Mouse (Mus musculus): ENCODE data around the gene Khdc4. TPM values are rescaled to one million over a fixed set of nuclear protein-coding genes. Genes with fewer than 3 reads are reported as not detected.

Khdc4 gene
- polyA plus RNA-seq, 1 experiment = 23.2 TPM

GRCm38 (mm10) chr3:88736556-88736955 lies 51.0 kb downstream of the Khdc4 start:
- H3K27ac ChIP-seq (ENCODE audit: insufficient read depth, low read depth, low read length) = no peak overlapping the region
- H3K4me1 ChIP-seq (ENCODE audit: control insufficient read depth, insufficient read depth, insufficient read length, low read length) = peaks cover 3% of the 10 kb centered on the region; the same call in 1 of the 2 replicates
- H3K27me3 ChIP-seq (ENCODE audit: control insufficient read depth, insufficient read depth, low read length) = no peaks in the 10 kb centered on the region
- H3K36me3 ChIP-seq (ENCODE audit: control insufficient read depth, insufficient read depth, low read length) = no peaks in the 10 kb centered on the region
- TF ChIP-seq CTCF (IDR thresholded peaks at IDR 0.05; ENCODE audit: extremely low read depth, insufficient read length, insufficient replicate concordance, low read depth, low read length) (no peak), POLR2A (IDR thresholded peaks at IDR 0.05; ENCODE audit: low read depth, low read length) (no peak)
- no peak overlapping the region for H3K4me3 ChIP-seq (ENCODE audit: low read depth, low read length)
- 41% methylated on average over 2 of the region's 2 CpGs for WGBS

- no peaks in the 10 kb centered on the region for H3K36me3 ChIP-seq (ENCODE audit: control insufficient read depth, insufficient read depth, low read length)
These were observed 53.0 kb downstream of the Khdc4 start for GRCm38 (mm10) chr3:88738641-88739040.

DNA sequence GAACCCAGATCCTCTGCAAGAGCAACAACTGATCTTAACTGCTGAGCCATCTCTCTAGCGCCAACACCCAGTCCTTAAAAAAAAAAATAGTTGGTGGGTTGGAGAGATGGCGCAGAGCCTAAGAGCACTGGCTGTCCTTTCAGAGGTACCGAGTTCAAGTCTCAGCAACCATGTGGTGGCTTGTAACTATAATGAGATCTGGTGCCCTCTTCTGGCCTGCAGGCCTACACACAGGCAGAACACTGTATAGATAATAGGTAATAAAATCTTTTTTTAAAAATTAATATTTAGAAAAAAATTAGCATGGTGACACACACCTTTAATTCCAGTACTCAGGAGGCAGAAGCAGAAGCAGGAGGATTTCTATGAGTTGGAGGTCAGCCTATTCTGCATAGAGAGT lies 54.5 kb downstream of the Khdc4 start:
- H3K27ac ChIP-seq (ENCODE audit: insufficient read depth, low read depth, low read length) = no peak overlapping the region
- H3K27me3 ChIP-seq (ENCODE audit: control insufficient read depth, insufficient read depth, low read length) = no peaks in the 10 kb centered on the region
- WGBS = 94% methylated on average over 3 of the region's 3 CpGs
- peaks cover 4% of the 10 kb centered on the region; the same call in 1 of the 2 replicates for H3K4me1 ChIP-seq (ENCODE audit: control insufficient read depth, insufficient read depth, insufficient read length, low read length)
- H3K4me3 ChIP-seq (ENCODE audit: low read depth, low read length) = no peak overlapping the region
- TF ChIP-seq CTCF (IDR thresholded peaks at IDR 0.05; ENCODE audit: extremely low read depth, insufficient read length, insufficient replicate concordance, low read depth, low read length) = no peak
- TF ChIP-seq POLR2A (IDR thresholded peaks at IDR 0.05; ENCODE audit: low read depth, low read length) = no peak
- H3K36me3 ChIP-seq (ENCODE audit: control insufficient read depth, insufficient read depth, low read length) = no peaks in the 10 kb centered on the region

More at GRCm38 (mm10) chr3:88738641-88739040, 53.0 kb downstream of the Khdc4 start:
- Histone ChIP-seq H3K27me3 (ENCODE audit: control insufficient read depth, insufficient read depth, low read length) (no peaks in the 10 kb centered on the region), H3K4me1 (ENCODE audit: control insufficient read depth, insufficient read depth, insufficient read length, low read length) (peaks cover 3% of the 10 kb centered on the region; the same call in 1 of the 2 replicates), H3K4me3 (ENCODE audit: low read depth, low read length) (no peak overlapping the region), H3K27ac (ENCODE audit: insufficient read depth, low read depth, low read length) (no peak overlapping the region)
- 42% methylated on average over 3 of the region's 3 CpGs for WGBS
- TF ChIP-seq CTCF (IDR thresholded peaks at IDR 0.05; ENCODE audit: extremely low read depth, insufficient read length, insufficient replicate concordance, low read depth, low read length) (peak; percentile 80; the same call in 1 of the 2 replicates), POLR2A (IDR thresholded peaks at IDR 0.05; ENCODE audit: low read depth, low read length) (no peak)

GRCm38 (mm10) chr3:88745534-88745933 lies 59.9 kb downstream of the Khdc4 start:
- peaks cover 19% of the 10 kb centered on the region; the same call in 1 of the 2 replicates for H3K4me1 ChIP-seq (ENCODE audit: control insufficient read depth, insufficient read depth, insufficient read length, low read length)
- H3K4me3 ChIP-seq (ENCODE audit: low read depth, low read length) = peak overlapping the region; percentile 14; the same call in 1 of the 2 replicates
- H3K36me3 ChIP-seq (ENCODE audit: control insufficient read depth, insufficient read depth, low read length) = no peaks in the 10 kb centered on the region
- no peak for TF ChIP-seq CTCF (IDR thresholded peaks at IDR 0.05; ENCODE audit: extremely low read depth, insufficient read length, insufficient replicate concordance, low read depth, low read length)
- TF ChIP-seq POLR2A (IDR thresholded peaks at IDR 0.05; ENCODE audit: low read depth, low read length) = no peak
- no peaks in the 10 kb centered on the region for H3K27me3 ChIP-seq (ENCODE audit: control insufficient read depth, insufficient read depth, low read length)
- H3K27ac ChIP-seq (ENCODE audit: insufficient read depth, low read depth, low read length) = peak overlapping the region; percentile 59
- 70% methylated on average over 9 of the region's 9 CpGs for WGBS

DNA sequence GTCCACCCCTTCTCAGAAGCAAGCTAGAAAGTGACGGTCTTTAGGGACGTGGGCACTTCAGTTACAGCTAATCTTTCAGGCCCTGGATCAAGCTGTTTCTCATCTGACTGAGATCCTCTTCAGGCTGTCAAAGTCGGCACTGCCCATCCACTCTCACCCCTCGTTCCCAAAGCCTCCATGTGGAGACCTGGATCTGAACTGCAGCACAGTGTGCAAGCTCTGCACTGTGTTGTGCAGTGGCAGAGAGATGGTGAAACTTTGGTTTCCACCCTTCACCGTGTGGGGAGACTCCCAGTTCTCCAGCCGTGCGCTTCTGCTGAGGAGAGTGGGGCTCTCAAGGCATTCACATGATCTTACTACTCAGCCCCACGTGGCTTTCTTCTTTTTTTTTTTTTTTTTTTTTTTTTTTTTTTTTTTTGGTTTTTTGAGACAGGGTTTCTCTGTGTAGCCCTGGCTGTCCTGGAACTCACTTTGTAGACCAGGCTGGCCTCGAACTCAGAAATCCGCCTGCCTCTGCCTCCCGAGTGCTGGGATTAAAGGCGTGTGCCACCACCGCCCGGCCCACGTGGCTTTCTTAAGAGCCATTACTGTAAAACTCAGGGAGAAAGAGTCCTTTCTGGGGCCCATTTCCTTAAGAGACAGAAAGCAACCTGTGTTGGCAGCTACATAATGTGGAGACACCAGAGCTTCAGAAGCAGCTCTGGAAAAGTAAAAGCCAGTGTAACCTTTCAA lies 60.7 kb downstream of the Khdc4 start:
- H3K4me3 ChIP-seq (ENCODE audit: low read depth, low read length) = no peak overlapping the region
- peaks cover 19% of the 10 kb centered on the region; the same call in 1 of the 2 replicates for H3K4me1 ChIP-seq (ENCODE audit: control insufficient read depth, insufficient read depth, insufficient read length, low read length)
- TF ChIP-seq CTCF (IDR thresholded peaks at IDR 0.05; ENCODE audit: extremely low read depth, insufficient read length, insufficient replicate concordance, low read depth, low read length) = no peak
- no peak for TF ChIP-seq POLR2A (IDR thresholded peaks at IDR 0.05; ENCODE audit: low read depth, low read length)
- peak overlapping the region; percentile 86 for H3K27ac ChIP-seq (ENCODE audit: insufficient read depth, low read depth, low read length)
- H3K36me3 ChIP-seq (ENCODE audit: control insufficient read depth, insufficient read depth, low read length) = no peaks in the 10 kb centered on the region
- 40% methylated on average over 15 of the region's 15 CpGs for WGBS
- H3K27me3 ChIP-seq (ENCODE audit: control insufficient read depth, insufficient read depth, low read length) = no peaks in the 10 kb centered on the region

DNA sequence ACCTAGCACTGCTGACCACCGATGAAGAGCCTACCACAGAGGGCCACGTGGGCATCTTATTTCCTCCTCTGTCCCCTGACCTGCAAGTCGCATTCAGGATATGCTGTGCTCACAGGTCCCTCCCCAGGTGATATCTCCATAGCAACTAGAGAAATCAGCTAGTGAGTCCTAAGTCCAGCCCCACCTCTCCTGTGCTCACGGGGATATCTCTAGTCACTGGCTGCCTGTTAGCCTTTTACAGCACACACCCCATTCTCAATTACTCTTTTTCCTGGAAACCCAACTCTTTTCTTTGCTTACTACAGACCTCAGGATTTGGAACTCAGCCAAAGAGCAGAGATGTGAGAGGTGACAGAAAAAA lies 61.2 kb downstream of the Khdc4 start:
- peak overlapping the region; percentile 91 for H3K27ac ChIP-seq (ENCODE audit: insufficient read depth, low read depth, low read length)
- H3K4me1 ChIP-seq (ENCODE audit: control insufficient read depth, insufficient read depth, insufficient read length, low read length) = peaks cover 19% of the 10 kb centered on the region; the same call in 1 of the 2 replicates
- no peaks in the 10 kb centered on the region for H3K36me3 ChIP-seq (ENCODE audit: control insufficient read depth, insufficient read depth, low read length)
- no peak for TF ChIP-seq POLR2A (IDR thresholded peaks at IDR 0.05; ENCODE audit: low read depth, low read length)
- TF ChIP-seq CTCF (IDR thresholded peaks at IDR 0.05; ENCODE audit: extremely low read depth, insufficient read length, insufficient replicate concordance, low read depth, low read length) = no peak
- no peak overlapping the region for H3K4me3 ChIP-seq (ENCODE audit: low read depth, low read length)
- WGBS = 27% methylated on average over 4 of the region's 4 CpGs
- H3K27me3 ChIP-seq (ENCODE audit: control insufficient read depth, insufficient read depth, low read length) = no peaks in the 10 kb centered on the region

- H3K27ac ChIP-seq (ENCODE audit: insufficient read depth, low read depth, low read length) = no peak overlapping the region
- WGBS = 28% methylated on average over 4 of the region's 4 CpGs
- no peaks in the 10 kb centered on the region for H3K4me1 ChIP-seq (ENCODE audit: control insufficient read depth, insufficient read depth, insufficient read length, low read length)
- H3K4me3 ChIP-seq (ENCODE audit: low read depth, low read length) = no peak overlapping the region
- no peaks in the 10 kb centered on the region for H3K27me3 ChIP-seq (ENCODE audit: control insufficient read depth, insufficient read depth, low read length)
- TF ChIP-seq CTCF (IDR thresholded peaks at IDR 0.05; ENCODE audit: extremely low read depth, insufficient read length, insufficient replicate concordance, low read depth, low read length) (no peak), POLR2A (IDR thresholded peaks at IDR 0.05; ENCODE audit: low read depth, low read length) (no peak)
- H3K36me3 ChIP-seq (ENCODE audit: control insufficient read depth, insufficient read depth, low read length) = no peaks in the 10 kb centered on the region
These were observed 68.7 kb downstream of the Khdc4 start for GRCm38 (mm10) chr3:88754283-88754682.
